Mouse (Mus musculus) gastrocnemius, postnatal 10 days (tissue): ENCODE measurements around the gene Dennd2a. TPM values are rescaled to one million over a fixed set of nuclear protein-coding genes. Genes with fewer than 3 reads are reported as not detected.
A peak's percentile ranks its signal among the peaks of the same experiment; 100 is the strongest.

Source experiments
- DNase-seq: peaks from one replicate; pipeline ENCODE4 v3.0.0; 2021; ENCODE audit warnings: mixed read lengths
- total RNA-seq, 2 experiments: library from RNA; stranded (reverse); gene quantifications; 2 replicates each; pipeline ENCODE4 v1.2.3; 2021

Gene Dennd2a
- total RNA-seq, 2 experiments from 2014 or later, result 15.4 to 19.9 TPM

DNA sequence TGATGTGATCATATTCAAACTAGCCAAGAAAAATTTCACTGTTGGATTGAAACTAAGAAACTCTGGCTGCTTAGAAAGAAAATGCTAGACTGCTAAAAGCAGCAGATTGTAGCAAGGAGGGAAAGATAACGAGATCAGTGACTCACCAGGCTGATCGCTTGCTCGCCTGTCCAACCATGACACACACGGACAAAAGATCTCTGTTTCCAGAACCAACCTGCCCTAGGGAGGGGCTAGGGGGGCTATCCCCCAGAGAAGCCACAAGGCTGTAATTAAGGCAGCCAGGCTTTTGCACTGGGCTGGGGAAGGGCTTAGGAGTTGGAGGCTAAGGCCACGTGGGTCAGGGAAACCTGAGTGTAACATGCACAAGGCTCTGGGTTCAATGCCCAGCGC, 41.9 kb downstream of the Dennd2a start:
- no peak for DNase-seq

DNA sequence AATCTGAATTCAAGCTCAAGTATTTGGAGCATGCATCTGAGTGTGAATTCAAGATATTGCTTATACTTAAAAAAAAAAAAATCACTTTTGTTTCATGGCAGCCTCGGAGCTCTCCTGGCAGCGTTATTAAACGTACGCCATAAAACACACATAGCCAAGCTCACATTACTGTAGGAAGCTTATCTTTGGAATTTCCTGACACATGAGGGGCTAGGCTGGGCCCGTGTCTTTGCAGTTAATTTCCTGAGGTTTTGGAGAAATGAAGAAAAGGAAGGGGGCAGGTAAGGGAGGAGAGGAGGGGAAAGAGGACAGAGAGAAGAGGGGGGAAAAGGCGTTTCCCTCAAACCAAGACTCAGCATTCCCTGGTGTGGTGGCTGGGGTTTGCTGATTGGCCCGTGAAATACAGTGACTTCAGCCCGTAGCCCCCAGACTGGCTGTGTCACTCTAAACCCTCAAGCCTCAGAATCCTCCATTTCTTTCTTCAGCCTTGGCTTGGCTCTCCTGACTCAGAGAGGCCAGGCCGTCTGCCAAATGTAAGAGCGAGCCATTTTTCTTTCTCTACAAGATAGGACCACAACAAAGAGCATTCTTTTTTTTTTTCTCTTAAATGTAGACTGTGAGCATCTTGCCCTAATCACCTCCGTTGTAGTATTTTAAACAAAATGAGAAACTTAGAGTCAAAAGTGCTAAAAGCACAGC, 42.5 kb downstream of the Dennd2a start:
- DNase-seq, result peak; percentile 32

DNA sequence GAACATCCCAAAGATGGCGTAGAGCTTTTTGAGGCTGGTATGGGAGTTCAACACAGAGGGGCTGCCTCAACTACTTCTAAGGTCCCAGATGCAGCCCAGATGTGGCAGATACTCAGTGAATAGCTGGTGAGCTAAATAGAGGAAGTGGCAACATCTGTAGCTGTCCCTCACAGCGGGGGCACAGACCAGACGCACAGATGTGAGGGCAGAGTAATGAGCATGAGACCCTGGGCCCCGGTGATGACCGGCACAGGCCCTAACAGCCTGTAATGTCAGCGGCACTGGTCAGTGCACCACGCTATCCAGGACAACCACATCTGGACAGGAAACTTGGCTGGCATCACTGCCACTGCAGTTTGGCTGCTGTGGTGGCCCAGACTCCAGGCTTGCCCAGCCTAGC, 54.2 kb downstream of the Dennd2a start:
- no peak for DNase-seq

DNA sequence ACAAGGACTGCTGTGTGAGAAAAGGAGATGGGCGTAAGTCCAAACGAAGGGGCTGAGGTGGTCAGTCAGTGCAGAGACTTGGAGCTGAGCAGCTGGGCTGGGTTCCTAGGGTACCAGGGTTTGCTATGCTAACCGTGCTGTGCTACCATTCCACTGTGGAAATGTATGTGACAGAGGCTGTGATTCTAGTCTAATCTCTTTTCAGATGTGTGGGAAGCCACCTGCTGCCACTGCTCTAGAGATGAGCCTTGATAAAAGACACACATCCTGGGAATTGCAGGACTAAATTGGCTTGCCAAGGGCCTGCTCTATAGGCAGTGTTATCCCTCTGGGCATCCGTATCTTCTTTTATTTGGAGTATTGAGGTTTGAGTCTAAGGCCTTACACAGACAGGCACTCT, 60.5 kb downstream of the Dennd2a start:
- no peak for DNase-seq

DNA sequence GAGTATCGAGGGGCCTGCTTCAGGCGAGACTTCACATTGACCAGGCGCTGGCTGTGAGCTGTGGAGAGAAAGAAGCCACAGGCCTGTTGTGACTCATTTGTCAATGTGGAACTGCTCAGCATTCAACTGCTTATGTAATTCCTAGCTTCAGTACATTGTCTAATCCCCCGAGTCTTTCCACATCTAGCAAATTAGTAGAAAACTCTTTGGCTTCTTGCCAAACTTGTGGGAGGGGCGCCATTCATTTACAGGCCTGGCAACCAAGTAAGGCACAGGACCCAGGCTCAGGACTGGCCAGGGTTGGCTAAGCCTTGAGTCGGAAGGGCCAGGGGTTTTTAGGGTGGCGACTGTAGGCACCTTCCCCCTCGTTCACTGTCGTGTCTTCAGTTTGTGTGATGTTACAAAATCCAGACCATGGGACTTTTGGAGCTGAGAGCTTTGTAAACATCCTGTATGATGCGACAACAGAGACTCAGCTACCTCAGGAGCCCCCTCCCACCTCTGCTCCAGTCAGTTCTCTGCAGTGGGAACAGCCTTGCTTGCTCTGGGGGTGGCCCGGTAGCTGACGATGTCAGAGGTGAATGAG, 64.4 kb downstream of the Dennd2a start:
- DNase-seq, result peak; percentile 21

DNA sequence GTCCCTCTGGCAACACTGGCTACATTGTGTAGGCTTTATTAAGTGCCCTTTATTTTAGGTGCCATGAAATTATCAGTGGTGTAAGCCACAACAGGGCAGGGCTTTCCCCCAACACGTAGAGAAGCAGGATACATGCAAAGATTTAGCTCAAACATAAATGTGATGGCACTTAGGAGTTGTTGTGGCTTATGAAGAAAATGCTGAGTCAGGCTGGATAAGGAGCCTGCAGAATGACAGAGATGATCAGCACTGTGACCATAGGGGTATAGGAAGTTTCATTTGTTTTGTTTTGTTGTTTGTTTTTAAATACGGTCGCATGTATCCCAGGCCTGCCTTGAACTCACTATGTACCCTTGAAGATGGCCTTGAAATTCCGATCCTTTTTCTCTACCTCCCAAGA, 65.5 kb downstream of the Dennd2a start:
- DNase-seq, result no peak

DNA sequence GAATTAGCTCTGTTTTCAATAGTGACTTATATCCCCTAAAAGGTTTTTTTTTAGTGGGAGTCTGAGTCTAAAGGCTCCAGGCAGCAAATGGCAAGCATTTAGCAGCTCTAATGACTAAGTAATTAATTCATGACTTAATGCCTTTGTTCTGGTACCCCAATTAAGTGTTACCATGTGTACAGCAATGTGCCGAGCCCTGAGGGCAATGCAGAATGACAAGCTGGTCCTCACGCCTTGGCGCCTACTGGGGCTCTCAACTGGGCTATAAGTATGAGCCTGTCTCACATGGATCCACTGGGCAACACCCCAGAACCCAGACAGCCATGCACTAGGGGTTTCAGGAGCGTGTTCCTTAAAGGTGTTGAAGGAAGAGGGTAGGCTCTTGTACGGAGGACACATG, 66.5 kb downstream of the Dennd2a start:
- DNase-seq, result no peak

DNA sequence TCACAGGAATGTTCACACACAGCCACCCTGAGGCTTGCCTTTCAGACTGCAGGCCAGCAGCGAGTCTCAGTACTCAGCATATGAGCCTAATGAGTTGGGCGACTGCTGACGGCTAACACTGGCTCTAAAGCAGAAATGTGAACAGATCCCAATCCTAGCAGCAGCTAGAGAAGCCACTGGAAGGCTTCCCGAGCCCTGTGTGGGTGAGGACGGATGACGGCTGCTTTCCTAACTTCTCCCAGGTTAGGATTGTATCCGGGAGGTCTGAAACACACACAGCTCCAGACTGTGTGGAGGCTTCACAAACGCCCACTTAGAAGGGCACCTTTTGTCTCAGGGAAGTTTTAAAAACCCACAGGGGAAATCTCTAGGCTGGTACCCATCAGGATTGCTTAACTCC, 69.4 kb downstream of the Dennd2a start:
- DNase-seq, result no peak

DNA sequence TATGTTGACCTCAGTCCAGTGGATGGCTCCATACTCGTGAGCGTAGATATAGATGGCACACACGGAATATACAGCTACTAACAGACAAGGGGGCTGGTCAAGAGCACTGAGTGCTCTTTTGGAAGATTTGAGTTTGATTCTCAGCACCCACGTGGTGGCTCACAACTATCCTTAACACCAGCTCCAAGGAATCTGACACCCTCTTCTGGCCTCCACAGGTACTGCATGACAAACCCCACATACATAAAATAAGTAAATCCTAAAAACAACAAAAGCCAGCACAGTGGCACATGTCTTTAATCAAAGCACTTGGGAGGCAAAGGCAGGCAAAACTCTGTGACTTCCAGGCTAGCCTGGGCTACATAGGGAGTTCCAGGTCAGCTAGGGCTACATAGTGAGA, 74.0 kb downstream of the Dennd2a start:
- DNase-seq, result no peak

DNA sequence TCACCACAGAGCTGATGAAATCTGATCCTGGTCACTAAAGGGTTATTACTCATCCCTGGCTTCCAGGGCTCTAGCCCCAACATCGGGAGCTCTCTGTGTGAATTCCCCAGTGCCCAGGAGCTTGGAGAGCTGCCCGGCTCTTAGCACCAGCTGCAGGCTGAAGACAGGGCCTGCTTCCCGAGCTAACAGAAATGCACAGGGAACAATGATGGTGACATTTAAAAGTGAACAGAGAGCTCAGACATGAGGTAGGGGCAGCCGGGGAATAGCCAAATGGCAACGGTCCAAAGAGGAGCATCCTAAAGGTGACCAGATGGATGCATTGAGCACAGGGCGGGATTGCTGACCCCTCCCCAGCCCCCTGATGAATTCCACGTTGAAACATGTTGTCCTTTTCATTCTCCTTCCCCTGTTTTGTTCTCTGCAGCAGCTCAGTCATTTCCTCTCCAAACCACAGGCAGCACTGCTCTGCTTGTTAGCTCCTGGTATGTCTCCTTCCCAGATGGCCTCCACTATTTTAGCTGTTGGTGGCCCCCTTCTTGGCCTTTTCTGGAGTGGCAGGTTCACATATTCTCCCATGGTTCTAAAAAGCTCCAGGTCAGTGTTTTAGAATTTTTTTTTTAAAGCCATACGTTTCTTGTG, 79.0 kb downstream of the Dennd2a start:
- peak; percentile 86 for DNase-seq

DNA sequence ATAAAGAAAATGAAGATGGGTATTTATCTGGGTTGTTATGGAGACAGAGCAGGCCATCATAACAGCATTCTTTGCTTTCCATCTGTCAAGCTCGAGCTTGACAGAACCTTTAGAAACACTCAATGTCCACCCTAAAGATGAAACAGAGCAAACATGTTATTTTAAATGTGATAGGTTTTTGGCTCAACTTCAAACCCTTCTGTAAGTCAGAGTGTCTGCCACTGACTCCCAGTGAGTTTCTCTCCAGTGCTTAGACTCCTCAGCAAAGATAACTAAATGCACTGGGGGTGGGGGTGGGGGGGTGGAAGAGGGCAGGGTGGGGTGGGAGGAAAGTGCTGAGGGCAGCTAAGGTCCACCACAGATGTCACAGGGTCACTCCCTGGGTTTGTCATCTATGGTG, 81.0 kb downstream of the Dennd2a start:
- no peak for DNase-seq

DNA sequence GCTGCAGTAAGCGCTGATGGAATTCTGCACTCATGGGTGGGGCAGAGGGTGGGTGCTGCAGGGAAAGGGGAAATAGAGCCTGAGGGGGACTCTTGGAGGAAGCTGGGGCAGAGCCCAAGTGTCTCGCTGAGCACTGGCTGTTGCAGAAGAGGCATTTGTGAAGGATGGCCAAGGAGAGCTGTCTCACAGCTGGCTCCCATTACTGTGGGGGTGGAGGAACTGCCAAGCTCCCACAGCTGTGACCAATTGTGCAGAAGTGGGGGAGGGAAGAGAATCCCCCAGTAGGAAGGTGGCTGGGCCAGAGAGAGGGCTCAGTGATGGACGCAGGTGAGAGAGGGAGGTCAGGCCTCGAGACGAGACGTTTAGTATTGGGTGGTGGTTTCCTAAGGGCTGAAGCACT, 83.2 kb downstream of the Dennd2a start:
- DNase-seq, result no peak

DNA sequence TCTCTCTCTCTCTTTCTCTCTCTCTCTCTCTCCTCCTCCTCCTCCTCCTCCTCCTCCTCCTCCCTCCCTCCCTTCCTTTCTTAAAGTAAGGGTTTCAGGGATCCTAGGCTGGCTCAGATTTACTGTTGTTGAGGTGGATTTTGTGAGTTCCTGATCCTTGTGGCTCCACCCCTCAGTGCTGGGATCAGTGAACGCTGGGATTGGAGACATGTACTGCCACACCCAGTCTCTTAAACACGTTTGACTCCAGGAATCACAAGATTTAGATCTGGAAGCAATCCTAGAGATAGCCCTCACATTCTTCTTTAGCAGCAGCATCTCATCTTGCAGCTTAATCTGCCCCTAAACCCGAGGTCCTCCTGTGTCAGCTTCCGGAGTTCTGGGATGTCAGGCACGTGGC, 84.8 kb downstream of the Dennd2a start:
- DNase-seq, result no peak

DNA sequence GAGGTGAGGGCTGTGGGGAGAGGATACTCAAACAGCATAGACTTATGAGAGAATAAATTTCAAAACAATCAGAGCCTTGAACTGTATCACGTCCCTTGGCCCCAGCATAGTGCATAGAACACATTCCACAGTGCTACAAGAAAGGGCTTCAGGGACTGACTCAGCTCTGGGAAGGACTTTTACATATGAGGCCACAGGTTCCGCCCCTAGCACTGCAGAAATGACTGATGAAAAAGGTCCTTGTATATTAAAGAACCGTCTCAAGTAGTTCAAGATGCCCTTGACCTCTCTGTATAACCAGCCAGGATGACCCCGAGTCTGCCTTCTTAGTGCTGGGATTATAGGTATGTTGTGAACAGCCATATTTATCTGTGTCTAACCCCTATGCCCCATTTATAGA, 85.4 kb downstream of the Dennd2a start:
- DNase-seq, result no peak

DNA sequence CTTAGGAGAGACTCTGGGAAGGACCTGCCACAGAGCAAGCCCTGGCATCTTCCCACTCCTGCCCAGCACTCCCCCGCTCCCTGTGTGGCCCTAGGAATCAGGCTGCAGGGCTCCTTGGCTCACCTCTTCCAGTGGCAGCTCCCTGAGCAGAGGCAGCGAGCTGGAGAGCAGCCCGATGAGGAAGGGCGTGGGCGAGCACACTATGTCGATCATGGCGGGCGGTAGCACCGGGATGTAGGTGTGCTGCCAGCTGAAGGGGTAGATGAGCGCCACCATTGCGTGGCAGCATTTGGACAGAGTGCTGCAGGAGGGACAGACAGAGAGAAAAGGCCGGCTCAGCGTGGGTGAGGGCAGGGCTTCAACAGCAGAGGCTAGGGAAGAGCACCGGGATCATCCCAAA, 87.6 kb downstream of the Dennd2a start:
- no peak for DNase-seq

DNA sequence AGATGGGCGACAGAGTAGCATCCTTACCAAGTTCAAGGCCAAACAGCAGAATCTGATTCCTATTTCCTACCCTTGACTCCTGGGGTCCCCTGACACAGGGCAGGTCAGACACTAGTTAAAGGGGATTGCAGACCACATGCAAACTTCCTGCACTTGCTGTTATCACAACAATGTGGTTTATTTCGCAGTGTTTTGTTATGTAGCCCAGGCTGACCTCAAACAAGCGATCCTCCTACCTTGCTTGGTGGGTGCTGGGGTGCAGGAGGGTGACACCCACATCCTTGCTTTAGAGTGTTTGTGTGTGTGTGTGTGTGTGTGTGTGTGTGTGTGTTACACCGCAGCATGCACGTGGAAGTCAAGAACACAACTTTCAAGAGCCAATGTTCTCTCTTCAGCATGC, 88.2 kb downstream of the Dennd2a start:
- no peak for DNase-seq

DNA sequence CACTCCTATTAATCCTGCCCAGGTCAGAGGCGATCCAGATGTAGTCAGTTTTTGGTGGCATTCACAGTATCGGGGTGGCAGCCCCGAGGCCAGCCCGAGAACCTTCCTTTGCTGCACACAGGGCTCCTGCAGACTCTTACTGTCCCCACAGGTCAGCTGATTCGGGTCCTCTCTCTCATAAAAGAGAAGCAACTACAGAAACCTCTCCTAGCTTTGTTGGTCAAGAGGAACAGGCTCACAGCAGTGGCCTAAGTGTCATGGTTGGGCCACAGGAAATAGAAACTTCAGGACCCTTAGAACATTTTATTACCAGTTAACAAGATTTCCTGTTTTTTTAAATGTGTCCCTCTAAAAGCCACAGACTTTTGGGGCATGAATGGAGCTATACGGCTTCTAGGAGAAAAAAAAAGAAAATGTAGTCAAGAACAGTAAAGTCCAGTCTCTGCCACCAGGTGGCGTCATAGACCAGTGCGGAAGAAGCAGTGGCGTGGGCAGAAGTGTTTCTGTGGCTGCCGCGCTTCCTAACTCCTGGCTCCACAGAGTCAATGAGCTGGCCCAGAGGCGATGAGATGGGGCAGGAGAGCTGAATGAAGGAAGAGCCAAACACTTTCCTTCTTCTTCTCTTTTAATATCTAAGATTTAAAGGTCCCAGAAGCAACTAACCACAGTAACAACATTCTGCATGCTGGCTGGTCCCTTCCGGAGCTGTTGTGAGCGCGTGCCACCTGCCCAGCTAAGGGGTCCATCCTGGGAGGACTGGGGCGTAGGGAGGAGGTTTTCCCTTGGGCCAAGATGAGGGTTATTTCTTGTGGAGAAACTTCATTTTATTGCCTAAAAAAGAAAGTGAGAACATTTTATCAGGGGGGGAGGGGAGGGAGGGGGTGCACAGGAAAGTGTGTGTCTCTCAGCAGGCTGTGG, 94.8 kb downstream of the Dennd2a start:
- peak; percentile 88 for DNase-seq

DNA sequence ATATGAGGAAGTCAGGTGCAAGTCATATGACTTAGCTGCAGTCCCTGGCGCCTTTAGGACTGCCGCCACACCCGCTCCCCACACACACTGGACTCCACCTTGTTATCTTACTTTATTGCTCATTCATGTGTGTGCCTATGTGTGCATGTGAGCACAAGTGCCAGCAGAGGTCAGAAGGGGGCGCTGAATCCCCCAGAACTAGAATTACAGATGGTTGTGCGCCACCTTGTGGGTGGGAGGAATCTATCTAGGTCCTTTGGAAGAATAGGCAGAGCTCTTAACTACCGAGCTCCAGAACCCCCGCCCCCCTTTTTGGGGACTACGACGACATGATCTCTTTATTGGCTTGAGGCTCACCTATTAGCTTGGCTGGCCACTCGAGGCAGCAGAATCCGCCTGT, 97.6 kb downstream of the Dennd2a start:
- DNase-seq, result no peak

DNA sequence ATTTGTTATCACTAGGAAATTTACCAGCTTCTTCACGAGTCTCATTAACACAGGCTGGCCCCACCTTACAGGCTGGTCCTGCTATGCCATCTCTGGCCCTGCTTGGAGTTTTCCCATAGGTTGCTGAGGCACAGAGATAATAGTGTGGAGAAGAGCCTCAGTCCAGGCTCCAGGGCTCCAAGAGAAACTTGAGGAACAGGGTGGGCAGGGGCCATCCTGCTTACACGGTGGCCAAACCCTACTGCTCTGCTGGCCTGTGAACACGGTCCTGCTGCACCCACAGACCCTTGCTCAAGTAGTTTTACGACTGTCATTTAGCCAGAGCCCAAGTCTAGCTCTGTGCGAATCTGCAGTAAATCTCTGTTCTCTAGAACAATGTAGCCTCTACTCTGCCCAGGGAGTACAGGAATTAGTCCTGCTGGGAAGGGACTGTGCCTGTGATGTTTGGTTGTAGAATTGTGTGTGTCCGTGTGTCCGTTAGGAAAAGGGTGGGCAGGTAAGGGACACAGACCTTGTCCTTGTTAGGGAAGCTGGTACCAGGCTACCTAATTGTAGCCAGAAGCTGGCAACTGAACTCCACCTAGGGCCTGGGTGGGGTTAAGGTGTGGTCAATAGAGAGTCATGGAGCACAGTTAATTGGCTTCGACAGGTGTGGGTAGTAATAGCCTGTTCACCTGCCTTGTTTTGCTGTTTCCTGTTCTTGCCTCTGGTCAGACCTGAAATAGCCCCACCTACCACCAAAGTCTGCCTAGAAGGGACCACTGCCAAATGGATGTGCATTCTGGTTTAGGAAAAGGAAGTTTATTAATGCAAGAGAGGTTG, 102.1 kb downstream of the Dennd2a start:
- DNase-seq, result no peak

DNA sequence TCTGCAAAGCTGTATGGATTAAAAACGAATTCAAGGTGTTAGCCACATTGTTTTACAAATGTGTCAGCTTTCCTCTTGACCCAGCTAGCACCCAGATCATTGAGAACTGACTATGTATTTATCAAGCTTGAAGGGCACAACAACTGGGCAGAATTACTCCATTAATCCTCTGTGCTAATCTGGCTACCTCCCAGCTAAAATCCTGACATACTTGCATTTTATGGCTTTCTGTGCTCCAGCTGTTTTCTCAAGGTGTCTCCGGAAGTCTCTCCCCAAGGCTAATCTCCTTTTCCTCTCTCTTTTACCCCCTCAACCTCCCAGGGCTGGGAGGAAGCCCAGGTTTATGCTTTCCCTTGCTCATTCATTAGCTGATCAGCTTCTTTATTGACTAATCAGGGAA, 103.1 kb downstream of the Dennd2a start:
- DNase-seq, result no peak

DNA sequence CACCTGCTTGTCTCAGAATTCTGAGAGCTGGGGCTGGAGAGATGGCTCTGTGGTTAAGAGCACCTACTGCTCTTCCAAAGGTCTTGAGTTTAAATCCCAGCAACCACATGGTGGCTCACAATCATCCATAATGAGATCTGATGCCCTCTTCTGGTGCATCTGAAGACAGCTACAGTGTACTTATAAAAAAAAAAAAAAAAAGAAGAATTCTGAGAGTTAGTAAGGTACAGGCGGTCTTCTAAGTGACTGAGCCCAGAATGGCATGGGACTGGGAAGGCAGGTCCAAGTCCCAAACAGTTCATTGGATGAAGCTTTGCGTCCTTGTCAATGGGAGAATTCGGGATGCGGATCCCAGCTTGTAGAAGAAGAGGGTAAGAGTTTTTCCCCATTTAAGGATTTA, 104.1 kb downstream of the Dennd2a start:
- DNase-seq, result no peak

DNA sequence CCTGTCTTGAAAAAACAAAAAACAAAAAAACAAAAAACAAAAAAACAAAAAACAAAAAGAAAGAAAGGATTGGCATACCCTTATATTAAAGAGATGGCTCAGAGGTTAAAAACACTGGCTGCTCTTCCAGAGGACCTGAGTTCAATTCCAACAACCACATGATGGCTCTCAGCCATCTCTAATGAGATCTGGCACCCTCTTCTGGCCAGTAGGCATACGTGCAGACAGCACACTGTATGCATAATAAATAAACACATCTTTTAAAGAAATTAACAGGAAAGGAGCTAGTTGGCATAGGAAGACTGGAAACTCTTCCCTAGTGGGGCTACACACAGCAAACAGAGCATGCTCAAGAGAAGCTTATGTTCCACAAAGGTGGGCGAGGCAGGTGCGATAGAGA, 106.6 kb downstream of the Dennd2a start:
- DNase-seq, result no peak
